Comparison of ENCODE assay signal across 10 mouse cellular contexts in genomic region chr3:55152673-55153334, GRCm38 (mm10). TPM values are rescaled to one million over a fixed set of nuclear protein-coding genes. Genes with fewer than 3 reads are reported as not detected.
DNase-seq lines count a peak whose midpoint lies in the region; ATAC-seq and TF ChIP-seq lines count a peak whose summit lies in the region.
"Had no signal": no experiment of that assay in that cellular context is flagged by ENCODE, and none has a peak within 500 bp of the region (broad histone marks: within the 10 kb centered on the region; RNA-seq: fewer than 3 reads in every experiment).

No protein-coding gene starts in this region.

- no peaks in the 10 kb centered on the region for H3K36me3 ChIP-seq in lung, embryonic 14.5 days (ENCODE audit: insufficient read depth)
- H3K36me3 ChIP-seq in forebrain, embryonic 13.5 days (ENCODE audit: poor library complexity, severe bottlenecking) = no peaks in the 10 kb centered on the region
- H3K36me3 ChIP-seq: embryonic facial prominence, embryonic 13.5 days; neural tube, embryonic 13.5 days had no signal

- H3K4me2 ChIP-seq in lung, embryonic 14.5 days = no peak overlapping the region
- H3K4me2 ChIP-seq in forebrain, embryonic 13.5 days = no peak overlapping the region
- H3K4me2 ChIP-seq: embryonic facial prominence, embryonic 13.5 days; neural tube, embryonic 13.5 days had no signal

- no peak overlapping the region for H3K9ac ChIP-seq in lung, embryonic 14.5 days
- no peak overlapping the region for H3K9ac ChIP-seq in forebrain, embryonic 13.5 days
- H3K9ac ChIP-seq: embryonic facial prominence, embryonic 13.5 days; neural tube, embryonic 13.5 days had no signal

- no peaks in the 10 kb centered on the region for H3K27me3 ChIP-seq in lung, embryonic 14.5 days (ENCODE audit: insufficient read depth, low read length)
- no peaks in the 10 kb centered on the region for H3K27me3 ChIP-seq in forebrain, embryonic 13.5 days
- H3K27me3 ChIP-seq: embryonic facial prominence, embryonic 13.5 days; neural tube, embryonic 13.5 days had no signal

- H3K4me1 ChIP-seq in lung, embryonic 14.5 days (ENCODE audit: insufficient read depth) = no peaks in the 10 kb centered on the region
- no peaks in the 10 kb centered on the region for H3K4me1 ChIP-seq in lung, adult 2 months (ENCODE audit: control insufficient read depth, insufficient read depth, low read length)
- H3K4me1 ChIP-seq in forebrain, embryonic 13.5 days = peaks cover 10% of the 10 kb centered on the region

- H3K27ac ChIP-seq in lung, embryonic 14.5 days (ENCODE audit: low read depth) = no peak overlapping the region
- H3K27ac ChIP-seq in forebrain, embryonic 13.5 days = no peak overlapping the region
- H3K27ac ChIP-seq: embryonic facial prominence, embryonic 13.5 days; neural tube, embryonic 13.5 days had no signal

- DNase-seq in cerebellum, adult 9-10 months = peak; percentile 56
- DNase-seq in cerebellum, adult 8-10 months = no peak
- DNase-seq in lung, embryonic 14.5 days = peak; percentile 83
- DNase-seq in lung, adult 2 months = no peak
- DNase-seq in retina, postnatal 1 day = peak; percentile 69
- no peak for DNase-seq in left cerebral cortex, adult 8-10 months (ENCODE audit: low spot score in 2 of 2)
- no peak for DNase-seq in right cerebral cortex, adult 18-20 months

- no peak for TF ChIP-seq POLR2A in lung, adult 2 months (IDR thresholded peaks at IDR 0.05; ENCODE audit: borderline replicate concordance, extremely low read depth, low read depth, low read length)

- 65% methylated on average over 6 of the region's 6 CpGs for WGBS in lung, embryonic 14.5 days
- 59% methylated on average over 6 of the region's 6 CpGs for WGBS in lung, adult 2 months
- WGBS in forebrain, embryonic 13.5 days = 68% methylated on average over 6 of the region's 6 CpGs

- peak; percentile 60 for TF ChIP-seq CTCF in lung, embryonic 14.5 days (IDR thresholded peaks at IDR 0.05; ENCODE audit: low read depth)
- no peak for TF ChIP-seq CTCF in lung, adult 2 months (IDR thresholded peaks at IDR 0.05; ENCODE audit: insufficient read depth, low read length)

- no peaks in the 10 kb centered on the region for H3K9me3 ChIP-seq in lung, embryonic 14.5 days (ENCODE audit: low read depth, low read length)
- H3K9me3 ChIP-seq in forebrain, embryonic 13.5 days (replicated peaks) = no peaks in the 10 kb centered on the region
- H3K9me3 ChIP-seq: embryonic facial prominence, embryonic 13.5 days; neural tube, embryonic 13.5 days had no signal

- no peak overlapping the region for H3K4me3 ChIP-seq in lung, embryonic 14.5 days (ENCODE audit: low read depth, low read length)
- no peak overlapping the region for H3K4me3 ChIP-seq in lung, adult 2 months (replicated peaks; ENCODE audit: extremely low read depth, low read depth, low read length)
- no peak overlapping the region for H3K4me3 ChIP-seq in forebrain, embryonic 13.5 days
- H3K4me3 ChIP-seq: embryonic facial prominence, embryonic 13.5 days; neural tube, embryonic 13.5 days had no signal

- no peak; the same call in 1 of the 2 replicates for ATAC-seq in lung, embryonic 14.5 days (ENCODE audit: insufficient read depth)
- peak; percentile 60 for ATAC-seq in forebrain, embryonic 13.5 days

RNA-seq across cellular contexts. Expression of gene Ccdc169, which starts 15.7 kb away (rescaled TPM):
- polyA plus RNA-seq in lung, embryonic 14.5 days (2014; fragmentation: Nextera tagmentation; extraction: Ambion mirVana) = 0.07 TPM in 1 of 2 replicates, not detected in the other
- not detected in 2 replicates for polyA plus RNA-seq in lung, adult 2 months (2012; rRNA removed)
- polyA plus RNA-seq in forebrain, embryonic 13.5 days (2015; fragmentation: Nextera tagmentation; extraction: Ambion mirVana) = 0.06 and 0.26 TPM in 2 replicates
- under 1 TPM in 3 of 4 experiments, not detected in 1; 0.33 to 0.84 (median 0.57) TPM for total RNA-seq in left cerebral cortex, adult 8-10 months (2022)
- polyA plus RNA-seq: neural tube, embryonic 13.5 days had no signal

RNA-seq across cellular contexts. Expression of gene Sohlh2, which starts 29.0 kb away (rescaled TPM):
- not detected in 2 replicates for polyA plus RNA-seq in lung, embryonic 14.5 days (2014; fragmentation: Nextera tagmentation; extraction: Ambion mirVana)
- polyA plus RNA-seq in lung, adult 2 months (2012; rRNA removed) = 0.05 TPM in 1 of 2 replicates, not detected in the other
- polyA plus RNA-seq in forebrain, embryonic 13.5 days (2015; fragmentation: Nextera tagmentation; extraction: Ambion mirVana) = not detected in 2 replicates
- not detected for total RNA-seq in left cerebral cortex, adult 8-10 months (2022)
- polyA plus RNA-seq: embryonic facial prominence, embryonic 13.5 days; neural tube, embryonic 13.5 days had no signal

RNA-seq across cellular contexts. Expression of gene Spg20, which starts 40.9 kb away (rescaled TPM):
- 45.9 and 46.9 TPM in 2 replicates for polyA plus RNA-seq in lung, embryonic 14.5 days (2014; fragmentation: Nextera tagmentation; extraction: Ambion mirVana)
- 13.2 and 15.4 TPM in 2 replicates for polyA plus RNA-seq in lung, adult 2 months (2012; rRNA removed)
- polyA plus RNA-seq in forebrain, embryonic 13.5 days (2015; fragmentation: Nextera tagmentation; extraction: Ambion mirVana) = 26.6 and 28.2 TPM in 2 replicates
- 10 to 100 TPM; 35.8 to 43.6 (median 42.7) TPM for total RNA-seq in left cerebral cortex, adult 8-10 months (2022)

Comparison
In these comparisons a context has a peak if more than half of its experiments do, and no peak if none do; other contexts are left out.
1. DNase-seq: peak in cerebellum, adult 9-10 months (single experiment), lung, embryonic 14.5 days (single experiment) and retina, postnatal 1 day (single experiment); none in cerebellum, adult 8-10 months (single experiment), lung, adult 2 months (single experiment), left cerebral cortex, adult 8-10 months (0 of 2) and right cerebral cortex, adult 18-20 months (single experiment).